ENCODE assay signal across 8 mouse cellular contexts in genomic region chrX:135008720-135009470, GRCm38 (mm10). TPM values are rescaled to one million over a fixed set of nuclear protein-coding genes. Genes with fewer than 3 reads are reported as not detected.
DNase-seq lines count a peak whose midpoint lies in the region; ATAC-seq lines count a peak whose summit lies in the region.

TSS of gene Zmat1 (minus strand) at chrX:135009209.

- H3K4me2 ChIP-seq in hindbrain, embryonic 14.5 days (replicated peaks) = peak within 1 kb of the TSS; percentile 48

- no peaks in the 10 kb centered on the region for H3K36me3 ChIP-seq in hindbrain, embryonic 14.5 days (replicated peaks; ENCODE audit: control insufficient read depth, insufficient read depth)

- no peaks in the 10 kb centered on the region for H3K9me3 ChIP-seq in hindbrain, embryonic 14.5 days (ENCODE audit: control insufficient read depth, low read length)

- 23% methylated on average over 42 of the region's 65 CpGs for WGBS in hindbrain, embryonic 14.5 days

- DNase-seq in R1 (ENCODE audit: low read depth, low spot score) = peak; percentile 93
- DNase-seq in cerebellum, postnatal 25 days = peak; percentile 85 to 89
- DNase-seq in frontal cortex, postnatal 25 days (ENCODE audit: low spot score in 2 of 2) = peak; percentile 56 to 66
- peak; percentile 80 for DNase-seq in hindbrain, embryonic 14.5 days (ENCODE audit: low spot score)
- peak; percentile 84 to 86 for DNase-seq in layer of hippocampus, postnatal 36 days
- DNase-seq in lung, postnatal 36 days = peak; percentile 97
- DNase-seq in retina, postnatal 1 day = peak; percentile 96
- peak; percentile 63 to 87 for DNase-seq in urinary bladder, adult 18-20 months (ENCODE audit: low spot score in 2 of 2)

- peak; percentile 100 for ATAC-seq in hindbrain, embryonic 14.5 days (ENCODE audit: low FRiP score)

- H3K27me3 ChIP-seq in hindbrain, embryonic 14.5 days (ENCODE audit: control insufficient read depth, insufficient read depth, low read length) = peaks cover 6% of the 10 kb centered on the region; the same call in 1 of the 2 replicates

- no peaks in the 10 kb centered on the region for H3K4me1 ChIP-seq in hindbrain, embryonic 14.5 days (replicated peaks; ENCODE audit: control insufficient read depth, insufficient read depth, low read length)

- H3K9ac ChIP-seq in hindbrain, embryonic 14.5 days = peak within 1 kb of the TSS; percentile 87

- H3K4me3 ChIP-seq in hindbrain, embryonic 14.5 days (replicated peaks; ENCODE audit: low read length) = peak within 1 kb of the TSS; percentile 62

- peak within 1 kb of the TSS; percentile 96 for H3K27ac ChIP-seq in hindbrain, embryonic 14.5 days

RNA-seq across cellular contexts. Expression of gene Zmat1, which starts in this region (rescaled TPM):
- 10.7 TPM in 2 replicates for polyA plus RNA-seq in hindbrain, embryonic 14.5 days (2014; fragmentation: Nextera tagmentation; extraction: Ambion mirVana)
- 10 to 100 TPM in 1 of 2 experiments, 1 to 10 TPM in 1; 9.3 to 10.0 TPM for total RNA-seq in layer of hippocampus, postnatal 36 days (2021)

Comparison
In these comparisons a context has a peak if more than half of its experiments do, and no peak if none do; other contexts are left out.
1. Peak in every context shown above with its lines: DNase-seq, ATAC-seq, H3K4me3 ChIP-seq and H3K27ac ChIP-seq.